Mouse (Mus musculus) gastrocnemius, adult 2 months (tissue): Measurements from ENCODE around the gene Rapgef4. TPM values are rescaled to one million over a fixed set of nuclear protein-coding genes. Genes with fewer than 3 reads are reported as not detected.

ENCODE experiments used
- DNase-seq: peaks from one replicate; pipeline ENCODE4 v3.0.0; 2022
- H3K27ac ChIP-seq: fragments of 200-600 bp; 2 replicates; pipeline ENCODE4 v1.8.1; 2022; ENCODE audit warnings: mild to moderate bottlenecking
- H3K4me3 ChIP-seq: fragments of 200-600 bp; 2 replicates; pipeline ENCODE4 v1.8.1; 2022; ENCODE audit warnings: mild to moderate bottlenecking, moderate library complexity
- CTCF ChIP-seq: fragments of 200-600 bp; IDR thresholded peaks from 2 replicates; pipeline ENCODE4 v1.8.1; 2022; ENCODE audit warnings: antibody characterized with exemption, mild to moderate bottlenecking, moderate library complexity
- intact Hi-C: fragments of 180-260 bp; cut with DNase I; formaldehyde crosslinking; loops from one replicate; pipeline ENCODE4 v1.15.1; 2025
- total RNA-seq, 2 experiments: library from RNA; stranded (reverse); gene quantifications; 2 replicates each; pipeline ENCODE4 v1.2.3; 2021

The Rapgef4 gene
- total RNA-seq, 2 experiments from 2014 or later: 1.8 to 3.2 TPM

GRCm38 (mm10) chr2:72239456-72239855 is 258.4 kb downstream of the Rapgef4 start:
- Histone ChIP-seq H3K4me3 (no peak overlapping the region), H3K27ac (peak overlapping the region; percentile 75)
- no peak for TF ChIP-seq CTCF
- DNase-seq: no peak
- intact Hi-C loops: no loop called here

GRCm38 (mm10) chr2:72239993-72240392 is 259.0 kb downstream of the Rapgef4 start:
- intact Hi-C loops: no loop called here
- TF ChIP-seq CTCF: no peak
- peak overlapping the region; percentile 75 for H3K27ac ChIP-seq
- no peak overlapping the region for H3K4me3 ChIP-seq
- DNase-seq: peak; percentile 44

- intact Hi-C loops: no loop called here
- TF ChIP-seq CTCF: no peak
- Histone ChIP-seq H3K4me3 (no peak overlapping the region), H3K27ac (peak overlapping the region; percentile 75)
- DNase-seq: no peak
These were observed 259.7 kb downstream of the Rapgef4 start for GRCm38 (mm10) chr2:72240691-72241090.

- intact Hi-C loops: no loop called here
- Histone ChIP-seq H3K4me3 (peak overlapping the region; percentile 50), H3K27ac (0 out of 2 replicates have a peak overlapping the region, but pooled peaks have one; percentile 6)
- TF ChIP-seq CTCF: no peak
- no peak for DNase-seq
These were observed 260.9 kb downstream of the Rapgef4 start for GRCm38 (mm10) chr2:72241714-72242472.

- Histone ChIP-seq H3K27ac (no peak overlapping the region), H3K4me3 (no peak overlapping the region)
- no peak for DNase-seq
- TF ChIP-seq CTCF: no peak
- intact Hi-C loops: no loop called here
These were observed 262.1 kb downstream of the Rapgef4 start for GRCm38 (mm10) chr2:72242910-72243675.

GRCm38 (mm10) chr2:72245631-72246030 is 264.6 kb downstream of the Rapgef4 start:
- DNase-seq: no peak
- no peak for TF ChIP-seq CTCF
- Histone ChIP-seq H3K4me3 (no peak overlapping the region), H3K27ac (no peak overlapping the region)
- intact Hi-C loops: no loop called here

GRCm38 (mm10) chr2:72246376-72246775 is 265.3 kb downstream of the Rapgef4 start:
- H3K4me3 ChIP-seq: no peak overlapping the region
- no peak overlapping the region for H3K27ac ChIP-seq
- DNase-seq: no peak
- intact Hi-C loops: no loop called here
- TF ChIP-seq CTCF: no peak

- no peak for TF ChIP-seq CTCF
- Histone ChIP-seq H3K4me3 (no peak overlapping the region), H3K27ac (no peak overlapping the region)
- intact Hi-C loops: no loop called here
- no peak for DNase-seq
These were observed 266.8 kb downstream of the Rapgef4 start for GRCm38 (mm10) chr2:72247819-72248218.

- DNase-seq: no peak
- intact Hi-C loops: no loop called here
- no peak for TF ChIP-seq CTCF
- no peak overlapping the region for H3K27ac ChIP-seq
- H3K4me3 ChIP-seq: no peak overlapping the region
These were observed 271.8 kb downstream of the Rapgef4 start for GRCm38 (mm10) chr2:72252510-72253505.

- H3K4me3 ChIP-seq: no peak overlapping the region
- H3K27ac ChIP-seq: no peak overlapping the region
- DNase-seq: no peak
- no peak for TF ChIP-seq CTCF
- intact Hi-C loops: no loop called here
These were observed 272.8 kb downstream of the Rapgef4 start for GRCm38 (mm10) chr2:72253882-72254281.

- Histone ChIP-seq H3K27ac (no peak overlapping the region), H3K4me3 (peak overlapping the region; percentile 35)
- TF ChIP-seq CTCF: no peak
- intact Hi-C loops: no loop called here
- DNase-seq: no peak
These were observed 274.0 kb downstream of the Rapgef4 start for GRCm38 (mm10) chr2:72254813-72255582.

GRCm38 (mm10) chr2:72260704-72261103 is 279.7 kb downstream of the Rapgef4 start:
- intact Hi-C loops: no loop called here
- TF ChIP-seq CTCF: no peak
- DNase-seq: no peak
- no peak overlapping the region for H3K27ac ChIP-seq
- no peak overlapping the region for H3K4me3 ChIP-seq
